Mouse (Mus musculus) embryonic stem cell, embryonic (primary cell): Measurements from ENCODE around the gene Gnaq.

Experiments
- CTCF ChIA-PET, 4 experiments: fragments of 300-600 bp in 2 of 4; fragments of 350-600 bp in 2 of 4; sonication (Branson Sonifier 250); formaldehyde crosslinking; loops; one replicate each; lab custom pipeline; 2022; ENCODE audit warnings: inconsistent platforms in 2 of 4; lab: Charles Lee
- POLR2A ChIA-PET, 4 experiments: fragments of 300-600 bp in 2 of 4; fragments of 350-600 bp in 2 of 4; sonication (Branson Sonifier 250); formaldehyde crosslinking; loops; one replicate each; lab custom pipeline; 2022; ENCODE audit warnings: antibody characterized with exemption in 4 of 4, inconsistent platforms in 1 of 4; lab: Charles Lee

Gnaq gene

DNA sequence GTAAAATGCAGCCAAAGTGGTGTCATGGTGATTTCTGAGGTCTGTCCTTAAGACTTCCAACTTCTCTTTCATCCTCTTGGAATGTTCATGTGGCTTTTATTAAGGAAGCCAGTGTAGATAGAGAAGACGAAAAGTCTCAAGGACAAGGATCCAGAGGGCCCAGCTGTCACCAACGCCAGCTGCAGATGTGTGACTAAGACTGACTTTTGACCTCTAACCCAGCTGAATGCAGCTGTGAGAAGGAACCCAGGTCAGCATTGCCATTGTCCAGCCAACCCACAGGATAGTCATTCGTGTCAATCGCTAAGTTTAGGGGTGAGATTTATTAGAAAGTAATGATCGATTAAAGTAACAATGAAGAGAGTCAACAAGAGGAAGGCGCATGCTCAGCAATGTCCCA is 270.5 kb downstream of the Gnaq start:
- POLR2A ChIA-PET = no interaction called here

DNA sequence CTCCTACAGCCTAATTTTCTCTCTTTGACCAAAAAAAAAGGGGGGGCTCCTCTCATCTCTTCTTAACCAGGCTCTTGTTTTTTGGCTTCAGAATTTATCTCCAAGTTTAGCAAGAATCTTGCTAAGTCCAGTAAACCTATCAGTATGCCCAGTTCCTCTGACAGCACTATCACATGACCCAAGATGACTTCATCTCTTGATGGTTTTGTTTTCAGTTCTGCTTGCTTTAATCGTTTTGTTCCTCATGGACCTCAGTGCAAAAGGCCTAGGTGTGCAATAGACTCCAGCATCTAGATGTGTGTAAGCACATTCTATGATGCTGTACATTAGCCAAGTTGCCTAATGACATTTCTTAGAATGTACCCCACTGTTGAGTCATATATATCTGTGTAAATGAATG is 275.1 kb downstream of the Gnaq start:
- CTCF ChIA-PET = no interaction called here
- POLR2A ChIA-PET = interaction anchor here in 1 of 4 experiments (0.6 kb wide), 1 partner anchor 43 kb away, joined by 3 read pairs; no protein-coding TSS in a partner anchor

More for the DNA sequence above, 270.5 kb downstream of the Gnaq start:
- CTCF ChIA-PET = no interaction called here

DNA sequence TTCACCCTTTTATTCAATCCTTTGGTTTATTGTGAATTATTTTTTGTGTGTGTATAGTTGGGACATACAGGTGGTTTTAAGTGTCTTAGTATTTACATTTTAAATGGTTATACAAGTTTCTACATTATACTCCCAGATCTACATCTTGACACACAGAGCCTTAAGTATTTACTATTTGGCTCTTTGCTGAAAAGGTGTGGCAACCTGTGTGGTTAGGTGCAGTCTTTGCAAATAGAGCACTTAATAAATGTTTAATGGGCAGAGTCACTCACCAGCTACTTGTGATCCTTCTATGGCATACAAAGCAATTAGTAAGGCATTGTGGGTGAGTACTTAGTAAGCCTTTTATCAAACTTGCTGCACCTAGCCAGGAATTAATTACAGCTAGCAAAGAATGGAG is 278.7 kb downstream of the Gnaq start:
- ChIA-PET POLR2A (no interaction called here), CTCF (interaction anchor here in 1 of 4 experiments (0.7 kb wide), 1 partner anchor 33 kb away, joined by 3 read pairs; no protein-coding TSS in a partner anchor)

DNA sequence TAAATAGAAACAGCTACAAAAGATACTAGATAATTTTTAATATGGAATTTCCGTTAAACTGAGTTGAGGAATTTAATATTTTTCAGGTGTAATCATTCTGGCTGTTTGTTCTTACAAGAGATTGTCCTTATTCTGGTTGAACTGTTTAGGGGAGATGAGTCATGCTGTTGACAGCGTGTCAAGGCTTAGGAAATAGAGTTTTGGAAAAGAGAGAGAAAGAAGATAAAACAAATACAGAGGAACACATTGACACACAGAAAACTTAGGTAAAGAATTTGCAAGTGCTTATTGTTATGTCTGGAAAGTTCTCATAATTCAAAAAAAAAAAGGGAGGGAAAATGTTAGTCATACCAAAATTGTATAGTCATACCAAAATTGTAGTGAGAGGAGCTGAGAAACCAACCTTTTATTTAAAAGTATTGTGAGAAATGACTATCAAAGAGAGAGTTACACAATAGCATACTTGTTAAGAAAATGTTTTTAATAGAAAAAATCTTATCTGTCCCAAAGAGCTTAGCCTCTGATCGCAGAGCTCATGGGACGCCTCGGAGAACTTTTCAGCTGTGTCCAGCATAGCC is 285.5 kb downstream of the Gnaq start:
- ChIA-PET CTCF (interaction anchor here in 2 of 4 experiments (0.6 to 2.0 kb wide), 2 partner anchors 17 to 617 kb away, joined by 3 to 5 read pairs; partner anchors contain the start of gene Gna14 (in 1 of the 2)), POLR2A (interaction anchor here in 2 of 4 experiments (0.6 to 0.9 kb wide), 3 partner anchors 10 to 182 kb away, joined by 3 to 4 read pairs (median 3); no protein-coding TSS in a partner anchor)

DNA sequence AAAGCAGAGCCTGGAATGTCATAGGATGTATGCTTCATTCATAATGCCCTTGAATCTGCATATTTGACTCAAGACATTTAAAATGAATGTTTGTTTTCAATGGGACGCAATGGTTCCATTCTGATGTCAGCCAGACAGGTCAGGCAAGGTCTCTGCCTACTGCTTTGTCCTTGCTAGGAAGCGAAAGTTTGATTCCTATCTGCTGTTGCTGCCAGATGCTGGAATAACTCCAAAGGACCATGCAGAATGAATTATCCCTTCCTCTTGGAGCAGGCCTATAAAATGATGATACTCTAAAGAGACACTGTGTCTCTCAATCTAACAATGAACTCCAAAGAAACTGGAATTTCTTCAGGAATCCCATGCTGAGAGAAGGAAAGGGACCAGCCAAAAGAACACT is 293.0 kb downstream of the Gnaq start:
- CTCF ChIA-PET = no interaction called here

DNA sequence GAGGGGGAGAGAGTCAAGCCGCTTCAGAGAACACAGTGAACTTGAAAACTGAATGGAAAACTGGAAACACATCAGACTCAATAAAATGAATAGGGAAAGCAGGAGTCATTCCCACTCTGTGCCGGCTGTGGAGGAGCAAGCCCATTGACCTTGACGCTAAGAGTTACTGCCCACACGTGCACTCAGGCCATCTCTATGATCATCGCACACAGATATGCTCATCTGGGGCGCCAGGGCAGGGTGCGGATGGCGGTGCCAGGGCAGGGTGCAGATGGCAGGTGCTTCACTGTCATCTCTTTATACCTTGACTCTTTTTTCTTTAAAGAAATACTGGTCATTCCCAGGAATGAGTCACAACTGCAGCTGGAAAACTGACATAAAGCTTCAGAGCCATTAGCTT is 298.7 kb downstream of the Gnaq start:
- CTCF ChIA-PET = interaction anchor here in 2 of 4 experiments (0.6 kb wide), 2 partner anchors 22 to 697 kb away, joined by 3 read pairs; no protein-coding TSS in a partner anchor
- POLR2A ChIA-PET = no interaction called here

More for the DNA sequence above, 293.0 kb downstream of the Gnaq start:
- POLR2A ChIA-PET = interaction anchor here in 1 of 4 experiments (0.7 kb wide), 1 partner anchor 10 kb away, joined by 3 read pairs; the partner anchor contains the start of gene Gna14

DNA sequence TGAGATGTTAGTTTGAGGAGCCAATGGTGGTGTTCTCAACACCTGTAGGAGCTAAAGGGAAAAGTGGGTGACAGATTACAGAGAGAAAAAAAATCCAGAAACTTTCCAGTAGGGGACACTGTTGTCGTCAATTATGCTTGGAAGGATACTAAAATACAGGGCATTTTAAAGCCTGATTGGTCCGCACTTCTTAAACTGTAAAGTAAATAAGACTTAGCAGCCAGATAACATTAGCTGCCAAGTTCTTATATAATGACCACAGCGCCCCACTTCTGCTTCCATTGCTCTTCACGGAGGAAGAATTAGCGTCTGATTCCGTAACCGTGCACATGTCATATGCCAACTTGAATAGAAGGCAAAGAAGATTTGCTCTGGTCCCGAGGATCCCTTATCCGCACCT is 302.2 kb downstream of the Gnaq start:
- POLR2A ChIA-PET = interaction anchor here in 2 of 4 experiments (0.6 to 1.7 kb wide), 4 partner anchors 12 to 302 kb away, joined by 3 to 5 read pairs (median 4); partner anchors contain the start of gene Gnaq (in 1 of the 2)

DNA sequence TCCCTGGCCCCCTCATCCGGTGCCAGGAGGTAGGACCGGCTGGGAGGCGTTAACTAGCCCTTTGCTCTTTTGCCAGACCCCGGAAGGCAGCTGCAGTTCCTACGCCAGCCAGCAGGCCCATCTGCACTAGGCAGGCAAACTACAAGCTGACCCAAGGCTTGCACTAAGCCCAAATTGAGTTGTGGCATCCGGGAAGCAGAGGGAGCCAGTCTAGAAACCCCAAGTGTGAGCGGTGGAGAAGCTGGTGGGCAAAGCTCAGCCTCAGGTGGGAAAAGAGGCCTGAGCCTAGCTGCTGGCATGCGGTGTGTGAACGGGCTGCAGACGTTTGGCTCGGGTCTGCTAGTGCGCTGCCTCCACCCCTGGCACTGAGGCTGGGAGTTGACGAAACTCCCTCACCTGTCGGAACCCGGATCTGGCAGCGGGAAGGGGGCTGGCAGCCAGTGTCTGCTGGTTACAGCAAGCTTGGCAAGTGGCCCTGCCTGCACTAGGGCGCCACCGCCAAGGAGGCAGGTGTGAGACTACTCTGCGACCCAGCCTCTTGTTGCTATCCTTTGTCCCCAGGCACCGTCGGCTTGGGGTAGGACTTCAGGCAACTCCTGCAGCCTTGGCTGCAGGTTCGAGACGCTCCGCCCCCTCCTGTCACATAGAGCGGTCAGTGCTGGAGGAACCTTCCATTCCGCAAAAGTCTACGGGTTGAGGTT is 303.1 kb downstream of the Gnaq start, which contains the start of gene Gna14:
TSS of gene Gna14 (plus strand) at position 232 of the 701 bp plus-strand sequence.
- POLR2A ChIA-PET = interaction anchor here in 3 of 4 experiments (0.6 to 1.7 kb wide), 8 partner anchors 10 to 400 kb away, joined by 3 to 5 read pairs (median 4); partner anchors contain the start of gene Gnaq (in 1 of the 3)

More for the DNA sequence above, 302.2 kb downstream of the Gnaq start:
- CTCF ChIA-PET = interaction anchor here (0.6 to 2.7 kb wide), 24 partner anchors 12 to 399 kb away, joined by 3 to 22 read pairs (median 4); no protein-coding TSS in a partner anchor

DNA sequence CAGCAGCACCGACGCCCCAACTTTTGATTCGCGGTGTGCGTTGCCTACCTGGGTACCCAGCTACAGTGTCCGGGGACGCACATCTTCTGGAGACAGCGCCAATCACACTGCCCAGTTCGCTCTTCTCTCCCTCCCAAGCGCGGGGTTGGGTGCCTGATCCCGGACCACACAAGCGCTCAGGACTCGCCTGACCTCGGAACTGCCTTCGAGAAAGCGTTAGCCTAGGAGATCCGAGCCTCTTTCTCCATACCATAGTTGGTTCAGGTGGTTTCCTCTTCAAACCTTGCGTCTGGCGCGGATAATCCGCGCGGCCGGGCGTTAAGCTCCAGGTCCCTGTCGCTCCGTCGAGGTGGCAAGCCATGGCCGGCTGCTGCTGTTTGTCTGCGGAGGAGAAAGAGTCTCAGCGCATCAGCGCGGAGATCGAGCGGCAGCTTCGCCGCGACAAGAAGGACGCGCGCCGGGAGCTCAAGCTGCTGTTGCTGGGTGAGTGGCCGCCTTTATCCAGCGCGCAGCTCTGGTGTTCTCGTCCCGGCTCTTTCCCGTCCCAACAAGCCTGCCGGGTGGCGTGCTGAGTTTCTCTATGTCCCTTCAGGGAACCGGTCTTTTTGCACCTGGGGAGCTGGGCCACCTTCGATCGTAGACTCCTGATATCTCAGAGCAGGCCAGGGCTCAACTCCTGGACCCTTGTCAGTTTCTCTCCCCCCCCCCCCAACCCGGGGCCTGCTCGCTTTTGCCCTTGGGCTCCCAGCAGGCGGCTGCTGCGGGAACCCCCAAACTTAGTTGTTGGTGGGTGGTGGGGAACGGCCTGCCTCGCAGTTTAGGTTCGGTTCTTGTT is 303.9 kb downstream of the Gnaq start:
- POLR2A ChIA-PET = interaction anchor here in 2 of 4 experiments (0.6 to 1.7 kb wide), 4 partner anchors 28 to 401 kb away, joined by 3 to 5 read pairs (median 4); partner anchors contain the start of gene Gnaq (in 1 of the 2)
- CTCF ChIA-PET = interaction anchor here in 2 of 4 experiments (0.8 to 2.7 kb wide), 6 partner anchors 25 to 122 kb away, joined by 3 to 22 read pairs (median 4); no protein-coding TSS in a partner anchor

More for the DNA sequence above, 303.1 kb downstream of the Gnaq start, which contains the start of gene Gna14:
- CTCF ChIA-PET = interaction anchor here (0.6 to 2.7 kb wide), 25 partner anchors 11 to 400 kb away, joined by 3 to 22 read pairs (median 4); no protein-coding TSS in a partner anchor
